Mouse (Mus musculus) neural tube, embryonic 12.5 days (tissue): ENCODE measurements around the gene Pdia5. TPM values are rescaled to one million over a fixed set of nuclear protein-coding genes. Genes with fewer than 3 reads are reported as not detected.

Source experiments
- ATAC-seq: fragments of 200-750 bp; cut with Nextera tagmentation; 2 replicates; pipeline ENCODE4 v1.8.0; 2017; ENCODE audit warnings: low read depth, mild to moderate bottlenecking, moderate TSS enrichment, moderate library complexity; ENCODE audit not compliant: low FRiP score
- H3K27ac ChIP-seq: fragments of 300-500 bp; sonication (generic); 2 replicates; pipeline ENCODE4 v1.5.1; 2016
- H3K27me3 ChIP-seq: fragments of 300-500 bp; sonication (generic); replicated peaks from 2 replicates; pipeline ENCODE4 v1.6.1; 2016; ENCODE audit warnings: mild to moderate bottlenecking
- H3K36me3 ChIP-seq: fragments of 300-500 bp; sonication (generic); 2 replicates; pipeline ENCODE4 v1.6.1; 2016; ENCODE audit warnings: mild to moderate bottlenecking
- H3K4me1 ChIP-seq: fragments of 300-500 bp; sonication (generic); 2 replicates; pipeline ENCODE4 v1.6.1; 2016
- H3K4me2 ChIP-seq: fragments of 300-500 bp; sonication (generic); replicated peaks from 2 replicates; pipeline ENCODE4 v1.6.1; 2016; ENCODE audit warnings: mild to moderate bottlenecking
- H3K4me3 ChIP-seq: fragments of 300-500 bp; sonication (generic); 2 replicates; pipeline ENCODE4 v1.5.1; 2016
- H3K9ac ChIP-seq: fragments of 300-500 bp; sonication (generic); 2 replicates; pipeline ENCODE4 v1.6.1; 2016; ENCODE audit warnings: mild to moderate bottlenecking
- H3K9me3 ChIP-seq: fragments of 300-500 bp; sonication (generic); 2 replicates; pipeline ENCODE4 v1.6.1; 2016; ENCODE audit warnings: mild to moderate bottlenecking
- WGBS: fragments of 180-500 bp; shearing (Covaris S2); methylation state at CpG from one replicate; pipeline ENCODE4 v1.1.7; 2016; 5-methylcytosine and 5-hydroxymethylcytosine counted together
- polyA plus RNA-seq: library from polyadenylated mRNA; unstranded; fragments of >200 nt; fragmentation: Nextera tagmentation; extraction: Ambion mirVana; gene quantifications from 2 replicates; pipeline ENCODE4 v1.2.1, GENCODE M21; 2016

The Pdia5 gene
- polyA plus RNA-seq, 1 experiment from 2014 or later: 24.0 TPM

- Histone ChIP-seq H3K9me3 (no peaks in the 10 kb centered on the region), H3K27ac (no peak overlapping the region)
- WGBS: 68% methylated on average over 1 of the region's 1 CpGs
These were observed 13.4 kb downstream of the Pdia5 start for GRCm38 (mm10) chr16:35477273-35477672.

GRCm38 (mm10) chr16:35472569-35473275, 18.0 kb downstream of the Pdia5 start:
- ATAC-seq: no peak
- H3K27me3 ChIP-seq: no peaks in the 10 kb centered on the region
- H3K36me3 ChIP-seq: no peaks in the 10 kb centered on the region; the same call in 1 of the 2 replicates
- 91% methylated on average over 14 of the region's 14 CpGs for WGBS
- no peak overlapping the region for H3K27ac ChIP-seq
- H3K4me3 ChIP-seq: no peak overlapping the region
- H3K4me1 ChIP-seq: no peaks in the 10 kb centered on the region
- no peaks in the 10 kb centered on the region for H3K9me3 ChIP-seq
- no peak overlapping the region for H3K9ac ChIP-seq
- H3K4me2 ChIP-seq: no peak overlapping the region

More at GRCm38 (mm10) chr16:35477273-35477672, 13.4 kb downstream of the Pdia5 start:
- H3K4me1 ChIP-seq: no peaks in the 10 kb centered on the region
- H3K4me3 ChIP-seq: no peak overlapping the region
- ATAC-seq: no peak
- H3K9ac ChIP-seq: no peak overlapping the region
- H3K36me3 ChIP-seq: no peaks in the 10 kb centered on the region; the same call in 1 of the 2 replicates
- no peaks in the 10 kb centered on the region for H3K27me3 ChIP-seq
- H3K4me2 ChIP-seq: no peak overlapping the region

GRCm38 (mm10) chr16:35471841-35472568, 18.7 kb downstream of the Pdia5 start:
- Histone ChIP-seq H3K27ac (no peak overlapping the region), H3K9me3 (no peaks in the 10 kb centered on the region), H3K27me3 (no peaks in the 10 kb centered on the region), H3K4me2 (no peak overlapping the region), H3K9ac (no peak overlapping the region), H3K36me3 (no peaks in the 10 kb centered on the region; the same call in 1 of the 2 replicates), H3K4me3 (no peak overlapping the region), H3K4me1 (no peaks in the 10 kb centered on the region)
- no peak for ATAC-seq
- WGBS: 89% methylated on average over 17 of the region's 17 CpGs

GRCm38 (mm10) chr16:35470983-35471382, 19.7 kb downstream of the Pdia5 start:
- Histone ChIP-seq H3K9ac (no peak overlapping the region), H3K4me3 (no peak overlapping the region), H3K9me3 (no peaks in the 10 kb centered on the region), H3K27ac (no peak overlapping the region), H3K36me3 (no peaks in the 10 kb centered on the region; the same call in 1 of the 2 replicates), H3K4me2 (no peak overlapping the region), H3K4me1 (no peaks in the 10 kb centered on the region), H3K27me3 (no peaks in the 10 kb centered on the region)
- WGBS: 81% methylated on average over 8 of the region's 8 CpGs
- no peak for ATAC-seq

- WGBS: 95% methylated on average over 8 of the region's 8 CpGs
- H3K9ac ChIP-seq: no peak overlapping the region
- H3K9me3 ChIP-seq: no peaks in the 10 kb centered on the region
- no peak overlapping the region for H3K4me3 ChIP-seq
- H3K4me2 ChIP-seq: no peak overlapping the region
- H3K36me3 ChIP-seq: no peaks in the 10 kb centered on the region; the same call in 1 of the 2 replicates
- no peaks in the 10 kb centered on the region for H3K4me1 ChIP-seq
- no peaks in the 10 kb centered on the region for H3K27me3 ChIP-seq
- no peak overlapping the region for H3K27ac ChIP-seq
- ATAC-seq: no peak
These were observed 20.6 kb downstream of the Pdia5 start for GRCm38 (mm10) chr16:35470096-35470495.

GRCm38 (mm10) chr16:35469016-35469415, 21.7 kb downstream of the Pdia5 start:
- Histone ChIP-seq H3K36me3 (no peaks in the 10 kb centered on the region; the same call in none of the 2 replicates), H3K4me3 (no peak overlapping the region)
- WGBS: 72% methylated on average over 6 of the region's 6 CpGs

GRCm38 (mm10) chr16:35467044-35467443, 23.6 kb downstream of the Pdia5 start:
- no peak for ATAC-seq
- no peaks in the 10 kb centered on the region for H3K9me3 ChIP-seq
- H3K9ac ChIP-seq: no peak overlapping the region
- H3K4me1 ChIP-seq: no peaks in the 10 kb centered on the region
- 96% methylated on average over 2 of the region's 2 CpGs for WGBS
- H3K27me3 ChIP-seq: no peaks in the 10 kb centered on the region
- no peaks in the 10 kb centered on the region; the same call in 1 of the 2 replicates for H3K36me3 ChIP-seq
- no peak overlapping the region for H3K27ac ChIP-seq
- no peak overlapping the region for H3K4me2 ChIP-seq
- no peak overlapping the region for H3K4me3 ChIP-seq

More at GRCm38 (mm10) chr16:35469016-35469415, 21.7 kb downstream of the Pdia5 start:
- ATAC-seq: no peak
- Histone ChIP-seq H3K9ac (no peak overlapping the region), H3K4me1 (no peaks in the 10 kb centered on the region), H3K9me3 (no peaks in the 10 kb centered on the region), H3K4me2 (no peak overlapping the region), H3K27me3 (no peaks in the 10 kb centered on the region), H3K27ac (no peak overlapping the region)

- Histone ChIP-seq H3K4me3 (no peak overlapping the region), H3K4me1 (no peaks in the 10 kb centered on the region), H3K4me2 (no peak overlapping the region), H3K27ac (no peak overlapping the region), H3K9ac (no peak overlapping the region), H3K27me3 (no peaks in the 10 kb centered on the region), H3K36me3 (no peaks in the 10 kb centered on the region; the same call in 1 of the 2 replicates), H3K9me3 (no peaks in the 10 kb centered on the region)
- 87% methylated on average over 4 of the region's 4 CpGs for WGBS
- no peak for ATAC-seq
These were observed 24.8 kb downstream of the Pdia5 start for GRCm38 (mm10) chr16:35465808-35466351.

GRCm38 (mm10) chr16:35464686-35465308, 25.9 kb downstream of the Pdia5 start:
- Histone ChIP-seq H3K27ac (no peak overlapping the region), H3K36me3 (no peaks in the 10 kb centered on the region; the same call in 1 of the 2 replicates), H3K27me3 (no peaks in the 10 kb centered on the region), H3K4me1 (no peaks in the 10 kb centered on the region), H3K4me2 (0 out of 2 replicates have a peak overlapping the region, but pooled peaks have one; percentile 0), H3K9me3 (no peaks in the 10 kb centered on the region), H3K4me3 (no peak overlapping the region), H3K9ac (0 out of 2 replicates have a peak overlapping the region, but pooled peaks have one; percentile 21)
- 33% methylated on average over 12 of the region's 12 CpGs for WGBS
- ATAC-seq: peak; percentile 59; the same call in 1 of the 2 replicates

GRCm38 (mm10) chr16:35463708-35464107, 27.0 kb downstream of the Pdia5 start:
- no peak overlapping the region for H3K4me3 ChIP-seq
- no peak overlapping the region for H3K4me2 ChIP-seq
- no peaks in the 10 kb centered on the region for H3K9me3 ChIP-seq
- 92% methylated on average over 10 of the region's 10 CpGs for WGBS
- H3K4me1 ChIP-seq: no peaks in the 10 kb centered on the region
- no peaks in the 10 kb centered on the region for H3K27me3 ChIP-seq
- H3K27ac ChIP-seq: no peak overlapping the region
- no peak overlapping the region for H3K9ac ChIP-seq
- ATAC-seq: no peak
- no peaks in the 10 kb centered on the region; the same call in 1 of the 2 replicates for H3K36me3 ChIP-seq

GRCm38 (mm10) chr16:35462955-35463354, 27.7 kb downstream of the Pdia5 start:
- Histone ChIP-seq H3K27ac (no peak overlapping the region), H3K27me3 (no peaks in the 10 kb centered on the region), H3K4me1 (no peaks in the 10 kb centered on the region), H3K4me2 (no peak overlapping the region), H3K4me3 (no peak overlapping the region), H3K9ac (no peak overlapping the region), H3K9me3 (no peaks in the 10 kb centered on the region), H3K36me3 (no peaks in the 10 kb centered on the region; the same call in 1 of the 2 replicates)
- WGBS: 92% methylated on average over 7 of the region's 7 CpGs
- ATAC-seq: no peak

- 69% methylated on average over 7 of the region's 7 CpGs for WGBS
- H3K27ac ChIP-seq: no peak overlapping the region
- no peaks in the 10 kb centered on the region for H3K9me3 ChIP-seq
- H3K36me3 ChIP-seq: peaks cover 4% of the 10 kb centered on the region
- H3K9ac ChIP-seq: no peak overlapping the region
- no peak overlapping the region for H3K4me3 ChIP-seq
- H3K4me2 ChIP-seq: no peak overlapping the region
- no peaks in the 10 kb centered on the region for H3K4me1 ChIP-seq
- ATAC-seq: no peak
- H3K27me3 ChIP-seq: no peaks in the 10 kb centered on the region
These were observed 31.1 kb downstream of the Pdia5 start for GRCm38 (mm10) chr16:35459584-35459983.
